Mouse (Mus musculus) ovary, postnatal 14 days (tissue): ENCODE results near the gene Parp1.
"Not testable (repeated sequence)": the region's sequence is repeated elsewhere in the genome, so short reads cannot be mapped to it uniquely, and the experiment has no call there.

Experiments used
- DNase-seq: peaks from one replicate; pipeline ENCODE4 v3.0.0; 2022; ENCODE audit warnings: low spot score

The Parp1 gene

DNA sequence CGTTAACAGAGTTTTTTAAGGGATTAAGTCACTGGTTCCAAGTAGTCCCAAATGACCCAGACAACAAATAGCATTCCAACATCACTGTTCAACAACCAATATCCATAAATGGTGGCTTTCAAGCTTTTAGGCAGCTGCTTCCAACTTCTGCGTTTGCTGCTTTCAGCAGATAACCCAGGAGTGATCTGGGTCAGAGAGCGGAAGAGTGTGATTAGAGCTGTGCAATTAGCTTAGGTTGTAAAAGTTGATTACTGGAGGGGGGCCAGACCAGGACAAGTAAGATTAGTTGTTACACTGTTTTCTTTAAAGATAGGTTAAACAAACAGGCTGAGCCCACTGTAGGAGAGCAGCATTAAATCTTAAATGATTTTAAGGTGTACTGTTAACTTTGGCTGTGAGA is 7.5 kb upstream of the Parp1 start:
- no peak for DNase-seq

GRCm38 (mm10) chr1:180564885-180565284 is 3.8 kb upstream of the Parp1 start:
- DNase-seq, result no peak

GRCm38 (mm10) chr1:180567761-180568160 is 963 bp upstream of the Parp1 start:
- DNase-seq, result no peak

GRCm38 (mm10) chr1:180568248-180568647 is 476 bp upstream of the Parp1 start:
- DNase-seq, result no peak

GRCm38 (mm10) chr1:180569453-180569852 is 729 bp downstream of the Parp1 start:
- DNase-seq, result no peak

DNA sequence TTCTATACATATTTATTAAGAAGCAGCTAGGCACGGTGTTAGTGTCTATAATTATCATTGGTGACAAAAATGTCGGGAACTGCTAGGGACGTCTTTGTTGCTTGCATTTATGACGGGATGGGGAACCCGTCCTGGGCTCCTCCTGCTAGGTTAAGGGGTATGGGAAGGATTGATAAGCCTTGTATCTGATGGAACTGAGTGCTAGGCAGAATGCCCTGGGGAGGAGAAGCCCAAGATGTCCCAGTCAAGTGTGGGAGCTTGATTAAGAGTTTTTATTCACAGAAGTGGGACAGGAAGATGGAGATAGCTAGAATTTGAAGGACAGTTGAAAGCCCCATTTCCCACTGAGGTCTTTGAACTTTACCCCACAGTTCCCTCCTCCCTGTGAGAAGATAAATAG is 1.5 kb downstream of the Parp1 start:
- DNase-seq, result no peak

DNA sequence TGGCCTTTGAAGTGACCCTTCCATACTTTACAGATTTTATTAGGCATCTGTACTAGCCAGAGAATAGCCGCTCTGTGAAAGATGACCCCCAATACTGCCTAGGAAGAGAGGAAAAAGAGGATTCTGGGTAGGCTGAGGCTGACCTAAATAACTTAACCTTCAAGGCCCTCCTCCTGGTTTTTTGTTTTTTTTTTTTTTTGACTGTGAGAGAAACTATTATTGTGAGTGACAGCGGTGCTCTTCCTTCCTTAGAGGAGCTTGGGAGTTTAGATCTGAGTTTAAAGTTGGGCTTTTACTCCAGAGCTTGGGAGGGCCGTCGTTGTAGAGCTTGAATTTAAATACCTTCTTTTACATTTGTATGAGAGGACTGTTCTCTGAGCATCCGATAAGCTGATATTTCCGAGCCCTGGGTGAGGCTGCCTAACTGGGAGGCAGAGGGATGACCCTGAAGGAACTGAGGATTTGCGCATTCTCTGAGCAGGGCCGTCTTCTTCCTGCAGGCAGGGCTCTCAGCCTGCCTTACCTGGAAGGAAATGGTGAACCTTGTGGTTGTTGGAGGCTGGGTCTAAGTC is 2.4 kb downstream of the Parp1 start:
- no peak for DNase-seq

GRCm38 (mm10) chr1:180571721-180572120 is 3.0 kb downstream of the Parp1 start:
- not testable (repeated sequence) for DNase-seq

DNA sequence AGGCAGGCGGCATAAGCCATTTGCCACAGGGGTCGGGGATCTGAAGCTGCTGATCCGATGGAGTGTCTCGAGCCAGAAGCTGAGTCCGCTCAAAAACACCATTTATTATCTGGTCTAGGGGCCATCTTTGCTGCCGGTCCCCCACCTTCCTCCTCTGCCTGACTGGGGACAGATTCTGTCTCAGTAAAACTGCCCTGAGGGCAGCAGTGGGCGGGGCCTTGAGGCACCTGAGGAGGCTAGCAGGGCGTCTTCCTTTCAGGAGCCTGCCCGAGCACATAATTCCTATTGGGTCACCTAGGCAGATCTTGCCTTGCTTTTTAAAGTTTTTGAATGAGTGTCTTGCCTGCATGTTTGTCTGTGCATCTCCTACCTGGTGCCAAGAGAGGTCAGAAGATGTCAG is 3.4 kb downstream of the Parp1 start:
- no peak for DNase-seq

- no peak for DNase-seq
Measured at GRCm38 (mm10) chr1:180576524-180576923, 7.8 kb downstream of the Parp1 start.

DNA sequence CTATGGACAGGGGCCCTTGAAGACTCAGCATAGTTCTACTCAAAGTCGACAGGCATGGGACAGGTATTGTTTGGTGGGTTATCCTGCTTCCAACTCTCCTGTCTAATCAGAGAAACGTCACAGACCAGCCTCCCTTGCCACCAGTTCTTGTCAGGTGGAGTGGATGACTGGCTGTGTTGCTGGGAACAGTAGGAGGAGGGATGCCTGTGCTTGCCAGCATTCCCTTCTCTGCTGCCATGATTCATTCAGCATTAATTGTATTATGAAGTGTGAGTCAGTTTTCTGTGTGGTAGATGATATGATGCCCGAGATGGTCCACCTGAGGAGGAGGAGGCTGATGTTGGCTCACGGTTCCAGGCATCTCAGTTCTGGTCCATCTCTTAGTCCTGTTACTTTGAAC is 9.1 kb downstream of the Parp1 start:
- DNase-seq, result no peak

- no peak for DNase-seq
Measured at GRCm38 (mm10) chr1:180587792-180588442, 19.2 kb downstream of the Parp1 start.

GRCm38 (mm10) chr1:180600578-180600977 is 31.9 kb downstream of the Parp1 start:
- DNase-seq, result no peak

- DNase-seq, result no peak
Measured at GRCm38 (mm10) chr1:180601806-180602205, 33.1 kb downstream of the Parp1 start.

DNA sequence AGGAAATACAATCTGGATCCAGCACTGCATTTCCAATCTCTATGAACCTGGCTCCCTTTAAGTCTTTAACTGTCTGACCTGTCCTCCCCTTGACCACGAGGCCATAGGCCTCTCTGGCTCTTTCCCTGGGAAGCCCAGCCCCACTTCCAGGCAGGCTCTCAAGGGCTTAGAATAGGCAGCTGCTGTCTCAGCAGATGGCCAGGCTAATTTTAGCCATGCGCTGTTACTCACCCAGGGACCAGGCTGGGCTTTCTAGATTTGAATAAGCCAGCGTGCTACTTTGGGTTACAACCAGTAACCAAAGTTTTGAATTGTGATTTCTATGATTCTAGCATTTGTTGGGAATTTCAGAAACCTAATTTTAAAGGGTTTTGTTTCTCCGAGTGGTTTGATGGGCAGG is 35.9 kb downstream of the Parp1 start:
- DNase-seq, result no peak

- DNase-seq, result no peak
Measured at GRCm38 (mm10) chr1:180606106-180606505, 37.4 kb downstream of the Parp1 start.

DNA sequence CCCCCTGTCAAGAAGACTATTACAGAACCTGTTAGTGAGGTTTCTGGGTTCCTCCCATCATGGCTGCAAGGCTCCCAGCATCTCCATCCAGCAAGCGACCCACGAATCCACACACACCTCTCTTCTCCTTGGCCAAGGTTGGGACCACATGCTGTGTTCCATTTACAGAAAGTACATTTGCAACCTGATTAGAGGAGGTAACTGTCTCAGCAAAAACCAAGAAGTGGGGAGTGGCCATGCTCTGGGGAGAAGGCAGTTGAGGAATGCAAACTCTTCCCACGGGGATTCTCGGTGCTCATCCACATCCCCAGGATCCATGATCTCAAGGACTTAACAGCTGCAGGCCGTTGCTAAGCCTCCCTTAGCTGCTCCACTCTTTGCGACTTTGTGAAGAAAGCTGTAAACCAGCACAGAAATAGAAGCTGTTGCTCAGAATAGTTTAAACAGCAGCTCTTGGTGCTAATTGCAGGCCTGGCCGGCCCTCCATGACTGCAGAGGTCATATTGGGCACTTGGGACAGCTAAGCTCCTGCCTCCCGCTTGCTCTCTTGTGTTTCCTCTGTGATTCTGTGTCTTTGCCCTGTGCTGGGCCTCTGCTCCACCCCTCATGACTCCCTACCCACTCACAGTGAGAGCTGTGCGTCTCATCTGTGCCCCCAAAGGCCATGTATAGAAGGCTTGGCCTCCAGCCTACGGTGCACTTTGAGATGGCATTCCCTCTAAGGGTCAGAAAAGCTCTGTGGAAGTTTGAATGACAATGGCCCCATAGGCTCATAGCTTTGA is 38.3 kb downstream of the Parp1 start:
- no peak for DNase-seq

DNA sequence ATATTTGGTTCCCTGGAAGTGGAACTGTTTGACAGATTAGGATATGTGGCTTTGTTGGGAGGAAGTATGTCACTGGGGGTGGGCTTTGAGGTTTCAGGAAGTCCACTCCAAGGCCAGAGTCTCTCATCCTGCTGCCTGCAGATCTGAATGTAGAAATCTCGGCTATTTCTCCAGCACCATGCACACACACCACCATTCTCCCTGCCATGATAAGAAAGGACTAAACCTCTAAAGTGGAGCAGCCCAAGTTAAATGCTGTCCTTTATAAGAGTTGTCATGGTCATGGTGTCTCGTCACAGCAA is 38.8 kb downstream of the Parp1 start:
- no peak for DNase-seq

- not testable (repeated sequence) for DNase-seq
Measured at GRCm38 (mm10) chr1:180611842-180612241, 43.1 kb downstream of the Parp1 start.

DNA sequence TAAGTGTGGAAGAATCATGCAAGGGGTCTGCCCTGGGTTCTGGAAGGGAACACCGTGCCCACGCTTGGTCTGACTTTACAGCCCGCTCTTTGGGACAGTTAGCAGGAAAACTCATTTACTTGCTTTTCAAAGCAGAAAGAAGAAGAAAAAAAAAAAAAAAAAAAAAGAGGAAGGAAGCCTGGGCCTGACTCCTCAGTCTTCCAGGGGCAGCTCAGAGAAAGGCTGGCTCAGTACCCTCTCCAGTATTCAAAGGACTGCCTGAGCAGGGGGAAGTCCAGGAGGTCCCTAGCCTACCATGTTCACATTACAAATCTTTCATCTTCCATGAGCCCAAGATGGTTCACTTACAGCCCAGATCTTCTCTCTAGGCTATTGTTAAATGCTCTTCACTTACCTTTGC is 48.0 kb downstream of the Parp1 start:
- DNase-seq, result no peak

GRCm38 (mm10) chr1:180622389-180622788 is 53.7 kb downstream of the Parp1 start:
- DNase-seq, result no peak

- no peak for DNase-seq
Measured at GRCm38 (mm10) chr1:180623911-180624310, 55.2 kb downstream of the Parp1 start.

DNA sequence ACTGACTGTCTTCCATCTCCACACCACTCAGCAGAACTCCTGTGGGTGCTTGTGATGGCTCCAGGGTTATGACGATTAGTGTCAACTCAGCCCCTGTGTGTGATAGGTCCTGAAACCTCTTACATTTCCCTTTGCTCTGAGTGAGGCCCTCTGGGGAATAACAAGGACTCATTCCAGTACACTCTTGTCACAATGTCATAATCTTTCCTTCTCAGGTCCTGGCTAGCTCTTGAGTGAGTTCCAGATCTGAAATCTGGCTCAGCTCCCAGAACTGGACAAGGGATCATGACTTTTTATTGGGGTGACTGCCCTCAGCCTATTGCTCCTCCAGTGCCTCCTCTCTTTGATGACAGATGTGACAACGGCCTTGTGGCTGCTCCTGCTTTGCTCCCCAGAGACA is 57.4 kb downstream of the Parp1 start:
- peak; percentile 40 for DNase-seq

GRCm38 (mm10) chr1:180637796-180638195 is 69.1 kb downstream of the Parp1 start:
- not testable (repeated sequence) for DNase-seq
